Mouse (Mus musculus): ENCODE data around the gene Gm5065. TPM values are rescaled to one million over a fixed set of nuclear protein-coding genes. Genes with fewer than 3 reads are reported as not detected.

Gm5065 gene
- not detected in 2 replicates for polyA plus RNA-seq (2012)

GRCm38 (mm10) chr7:5350237-5350636 lies at the start of gene Gm5065:
TSS of gene Gm5065 (plus strand) at chr7:5350537.

GRCm38 (mm10) chr7:5350935-5351334 lies 598 bp downstream of the Gm5065 start, which contains the start of gene Nlrp2:
TSS of gene Nlrp2 (minus strand) at chr7:5351035.

Other genes with a start within 250 kb of the Gm5065 start
- gene Rfpl4, start 233.6 kb upstream of the Gm5065 start, polyA plus RNA-seq (2012), result not detected in 2 replicates
- gene Rasl2-9, start 224.6 kb upstream of the Gm5065 start, polyA plus RNA-seq (2012), result 0.11 TPM in 1 of 2 replicates, not detected in the other
- gene Vmn1r55, start 200.9 kb upstream of the Gm5065 start, polyA plus RNA-seq (2012), result not detected in 2 replicates
- gene Vmn1r56, start 153.8 kb upstream of the Gm5065 start, polyA plus RNA-seq (2012), result not detected in 2 replicates
- gene Vmn1r57, start 132.0 kb upstream of the Gm5065 start, polyA plus RNA-seq (2012), result not detected in 2 replicates
- gene Nlrp2, start 498 bp downstream of the Gm5065 start, polyA plus RNA-seq (2012), result not detected in 2 replicates
- not detected in 2 replicates for gene Vmn1r58, start 62.9 kb downstream of the Gm5065 start, polyA plus RNA-seq (2012)
- gene Vmn1r59, start 106.2 kb downstream of the Gm5065 start, polyA plus RNA-seq (2012), result not detected in 2 replicates
- 0.02 TPM in 1 of 2 replicates, not detected in the other for gene Vmn2r28, start 143.4 kb downstream of the Gm5065 start, polyA plus RNA-seq (2012)
- not detected in 2 replicates for gene Vmn1r60, start 196.8 kb downstream of the Gm5065 start, polyA plus RNA-seq (2012)